Mouse (Mus musculus) heart, adult 2 months (tissue): ENCODE data around the gene Parva.

Experiments
- CTCF ChIP-seq: fragments of 200-600 bp; IDR thresholded peaks from 2 replicates; pipeline ENCODE4 v1.8.1; 2022; ENCODE audit warnings: antibody characterized with exemption, mild to moderate bottlenecking, moderate library complexity
- POLR2A ChIP-seq: fragments of 200-500 bp; IDR thresholded peaks from 2 replicates; pipeline ENCODE4 v1.6.1; 2011; ENCODE audit warnings: mild to moderate bottlenecking, low read depth, low read length, control low read depth; ENCODE audit not compliant: insufficient read depth

DNA sequence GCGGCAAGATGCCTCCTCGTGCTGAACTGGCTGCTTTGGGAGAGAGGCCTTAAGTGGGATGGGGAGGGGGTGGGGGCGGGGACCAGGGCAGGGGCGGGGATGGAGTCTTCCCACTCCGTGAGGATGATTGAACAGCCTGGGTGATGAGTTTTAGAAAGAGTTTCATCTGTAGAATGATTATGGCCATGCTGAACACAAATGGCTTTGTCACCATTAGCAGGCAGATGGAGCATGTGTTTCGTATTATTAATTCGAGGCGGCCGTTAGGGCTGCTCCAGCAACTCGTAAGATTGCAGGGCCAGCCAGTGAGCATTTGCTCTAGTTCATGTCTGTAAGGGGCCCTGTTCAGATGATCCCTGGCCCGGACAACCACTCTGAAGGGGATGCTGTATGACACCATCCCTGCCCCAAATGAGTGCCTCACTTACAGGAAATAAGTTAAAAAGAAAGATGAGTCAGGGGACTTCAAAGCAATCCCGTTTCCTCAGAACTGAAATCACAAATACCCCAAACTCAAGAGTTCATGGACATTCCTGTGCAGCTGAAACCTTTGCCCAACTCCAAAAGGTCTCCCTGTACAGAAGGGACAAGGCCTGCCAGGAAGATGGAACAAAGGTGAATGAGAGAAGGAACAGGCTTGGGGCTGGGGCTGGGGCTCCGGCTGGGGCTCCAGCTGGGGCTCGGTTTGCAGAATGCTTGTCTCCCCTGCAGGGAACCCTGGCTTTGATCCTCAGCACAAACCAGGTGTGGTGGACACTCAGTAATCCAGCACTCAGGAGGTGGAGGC is 46.5 kb downstream of the Parva start:
- TF ChIP-seq POLR2A (no peak), CTCF (peak; percentile 12)
